8 mouse cellular contexts compared by ENCODE assay signal in genomic region chr11:119125929-119126861, GRCm38 (mm10). TPM values are rescaled to one million over a fixed set of nuclear protein-coding genes. Genes with fewer than 3 reads are reported as not detected.
DNase-seq lines count a peak whose midpoint lies in the region; ATAC-seq and TF ChIP-seq lines count a peak whose summit lies in the region.

No protein-coding gene starts in this region.

- 31% methylated on average over 23 of the region's 23 CpGs for WGBS in hindbrain, embryonic 15.5 days

- ATAC-seq in hindbrain, embryonic 15.5 days (ENCODE audit: low FRiP score, low read depth), result peak; percentile 10; the same call in 1 of the 2 replicates
- no peak for ATAC-seq in cerebellum, adult (ENCODE audit: insufficient number of reproducible peaks, low FRiP score, low TSS enrichment)

- no peaks in the 10 kb centered on the region for H3K27me3 ChIP-seq in hindbrain, embryonic 15.5 days

- H3K4me2 ChIP-seq in hindbrain, embryonic 15.5 days, result peak overlapping the region; percentile 26

- DNase-seq in 416B (ENCODE audit: low read depth), result peak; percentile 94
- DNase-seq in brain, embryonic 14.5 days (ENCODE audit: low read depth), result peak; percentile 72
- DNase-seq in gastrocnemius, postnatal 10 days, result peak; percentile 75
- DNase-seq in left cerebral cortex, adult 2 months (ENCODE audit: extremely low spot score in 1 of 2, low spot score in 2 of 2), result peak; percentile 24 to 37
- peak; percentile 92 to 97 for DNase-seq in lung, postnatal 4 days
- peak; percentile 39 for DNase-seq in right cerebral cortex, adult 18-20 months

- intact Hi-C loops in left cerebral cortex, adult 2 months (cut with DNase I), result no loop called here

- no peaks in the 10 kb centered on the region for H3K36me3 ChIP-seq in hindbrain, embryonic 15.5 days

- TF ChIP-seq POLR2A in brain, embryonic 14.5 days (IDR thresholded peaks at IDR 0.05; ENCODE audit: borderline replicate concordance, extremely low read depth, insufficient read depth, insufficient read length, poor library complexity, severe bottlenecking), result no peak

- H3K9ac ChIP-seq in hindbrain, embryonic 15.5 days, result 0 out of 2 replicates have a peak overlapping the region, but pooled peaks have one; percentile 21

- peaks cover 54% of the 10 kb centered on the region for H3K4me1 ChIP-seq in hindbrain, embryonic 15.5 days (replicated peaks)

- peak; percentile 47; the same call in 1 of the 2 replicates for TF ChIP-seq CTCF in brain, embryonic 14.5 days (IDR thresholded peaks at IDR 0.05; ENCODE audit: borderline replicate concordance, extremely low read depth, insufficient read depth, insufficient read length)
- TF ChIP-seq CTCF in left cerebral cortex, adult 2 months (IDR thresholded peaks at IDR 0.05), result peak; percentile 59

- H3K9me3 ChIP-seq in hindbrain, embryonic 15.5 days, result no peaks in the 10 kb centered on the region

- H3K27ac ChIP-seq in hindbrain, embryonic 15.5 days (replicated peaks), result peak overlapping the region; percentile 61
- H3K27ac ChIP-seq in left cerebral cortex, adult 2 months, result no peak overlapping the region

- H3K4me3 ChIP-seq in hindbrain, embryonic 15.5 days, result no peak overlapping the region
- H3K4me3 ChIP-seq in left cerebral cortex, adult 2 months, result no peak overlapping the region

RNA-seq across cellular contexts. Expression of gene Cbx4, which starts 40.2 kb away (rescaled TPM):
- 30.0 and 34.7 TPM in 2 replicates for polyA plus RNA-seq in brain, embryonic 14.5 days (2012; rRNA removed)
- 1 to 10 TPM; 6.2 to 9.1 TPM for total RNA-seq in gastrocnemius, postnatal 10 days (2021)
- 21.9 and 23.2 TPM in 2 replicates for polyA plus RNA-seq in hindbrain, embryonic 15.5 days (2015; fragmentation: Nextera tagmentation; extraction: Ambion mirVana)
- total RNA-seq in left cerebral cortex, adult 2 months (2021), result 10 to 100 TPM; 51.4 to 54.3 TPM

Comparison
In these comparisons a context has a peak if more than half of its experiments do, and no peak if none do; other contexts are left out.
1. DNase-seq: peak in every context shown above with its lines; median percentile 94 in lung, postnatal 4 days; 94 in 416B; 75 in gastrocnemius, postnatal 10 days; 72 in brain, embryonic 14.5 days; 39 in right cerebral cortex, adult 18-20 months; 30 in left cerebral cortex, adult 2 months.
2. RNA of gene Cbx4, which starts 40.2 kb away (total RNA-seq): 51.4 to 54.3 TPM in left cerebral cortex, adult 2 months; 6.2 to 9.1 TPM in gastrocnemius, postnatal 10 days; every median in the first group is over 4 times any median in the second.